Mouse (Mus musculus): ENCODE measurements around the gene Gm12248.

Gene Gm12248

DNA sequence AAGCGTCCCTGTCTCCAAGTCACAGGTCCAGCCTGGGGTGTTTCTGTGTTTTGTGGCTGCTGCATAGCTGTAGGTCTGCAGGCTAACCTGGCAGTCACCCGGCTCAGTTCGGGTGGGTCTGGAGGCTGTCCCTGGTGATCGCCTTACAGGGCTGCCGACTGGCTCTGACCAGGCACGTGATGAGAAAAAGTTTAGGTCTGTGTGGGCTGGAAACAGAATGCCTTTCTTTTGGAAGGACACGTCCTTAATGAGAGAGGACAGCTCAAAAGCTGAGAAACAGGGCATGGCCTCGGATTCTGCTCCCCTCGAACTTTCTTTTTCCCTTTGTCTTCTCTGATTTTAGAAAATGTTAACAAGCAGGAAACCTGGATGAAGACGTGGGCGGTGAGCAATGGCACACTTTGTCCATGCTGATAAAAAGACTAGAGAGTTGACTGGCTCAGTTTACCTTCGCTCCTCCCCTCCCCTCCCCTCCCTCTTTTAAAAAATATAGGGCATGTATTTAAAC is at the start of gene Gm12248:
Gm12248 (minus strand) TSS at position 114 of the 508 bp plus-strand sequence.
- no peak for DNase-seq (ENCODE audit: low read depth, low spot score)

DNA sequence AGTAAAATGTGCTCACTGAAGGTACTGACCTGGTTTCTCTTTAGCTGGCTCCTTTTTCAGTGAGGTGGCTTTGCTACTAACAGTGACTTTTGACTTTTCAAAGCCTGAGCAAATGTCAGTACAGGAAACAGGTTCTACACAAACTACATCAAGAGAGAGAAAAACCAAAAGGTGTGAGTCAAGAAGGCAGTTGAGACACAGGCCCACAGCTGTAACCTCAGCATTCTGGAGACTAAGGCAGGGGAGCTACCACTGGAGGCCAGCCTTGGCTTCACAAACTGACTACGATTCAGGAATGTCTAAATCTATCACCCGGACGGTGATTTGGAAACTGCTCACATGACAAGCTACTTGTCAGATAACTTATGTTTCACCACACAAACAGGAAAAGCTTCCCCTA is 46.5 kb upstream of the Gm12248 start:
- DNase-seq (ENCODE audit: low read depth, low spot score): no peak

DNA sequence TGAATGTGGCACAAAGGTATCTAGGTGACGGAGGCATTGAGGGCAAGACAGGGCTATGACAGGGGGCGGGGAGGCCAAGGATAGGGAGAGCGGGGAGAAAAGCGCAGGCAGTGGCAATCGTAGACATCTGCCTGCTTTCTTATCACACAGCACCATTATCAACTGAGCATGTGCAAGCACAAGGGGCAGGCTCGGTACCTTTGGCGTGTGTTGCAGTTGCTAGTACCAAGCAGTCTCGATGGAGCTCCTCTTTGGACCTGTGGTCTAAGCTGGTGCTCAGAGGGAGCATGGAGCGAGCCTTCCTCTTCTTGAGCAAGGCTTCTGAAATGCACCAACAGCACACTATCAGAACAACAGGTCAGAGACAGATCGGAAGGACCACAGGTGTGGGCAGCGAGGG is 45.9 kb upstream of the Gm12248 start:
- DNase-seq (ENCODE audit: low read depth, low spot score): no peak

- DNase-seq (ENCODE audit: low read depth, low spot score): no peak
Measured at GRCm38 (mm10) chr11:58136677-58137076, 43.7 kb upstream of the Gm12248 start.

DNA sequence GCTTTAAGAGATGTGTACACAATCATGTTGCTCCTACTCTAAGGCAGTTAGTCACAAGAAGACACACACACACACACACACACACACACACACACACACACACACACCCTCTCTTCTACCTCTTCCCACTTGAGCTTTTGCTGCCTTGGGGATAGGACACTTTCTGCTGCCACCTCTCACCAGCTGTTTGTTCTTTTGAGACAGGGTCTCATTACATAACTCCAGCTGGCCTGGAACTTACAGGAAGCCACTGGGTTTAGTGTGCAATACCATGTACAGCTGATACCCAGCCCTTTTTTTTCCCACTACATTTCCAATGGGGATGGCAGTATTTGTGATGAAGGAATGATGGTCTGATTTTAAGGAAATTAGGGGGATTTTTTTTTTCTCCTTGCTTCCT is 42.4 kb upstream of the Gm12248 start:
- DNase-seq (ENCODE audit: low read depth, low spot score): no peak

DNA sequence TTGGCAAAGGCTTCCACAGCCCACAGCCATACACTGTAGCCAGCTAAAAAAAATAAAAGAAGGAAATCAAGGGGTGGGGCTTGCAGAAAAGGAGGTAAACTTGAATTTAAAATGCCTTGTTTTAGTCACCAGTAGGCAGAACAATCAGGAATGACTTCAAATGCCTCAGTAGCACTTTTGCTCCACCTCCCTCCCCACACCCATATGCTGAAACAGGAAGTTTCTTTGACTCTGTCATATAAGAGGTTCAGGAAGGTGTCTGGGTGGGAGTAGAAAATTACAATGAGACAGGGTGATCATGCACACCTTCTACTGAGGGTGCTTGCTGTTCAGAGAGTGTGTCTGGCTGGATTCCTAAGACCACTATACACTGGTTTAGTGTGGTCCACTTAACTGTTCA is 41.9 kb upstream of the Gm12248 start:
- no peak for DNase-seq (ENCODE audit: low read depth, low spot score)

DNA sequence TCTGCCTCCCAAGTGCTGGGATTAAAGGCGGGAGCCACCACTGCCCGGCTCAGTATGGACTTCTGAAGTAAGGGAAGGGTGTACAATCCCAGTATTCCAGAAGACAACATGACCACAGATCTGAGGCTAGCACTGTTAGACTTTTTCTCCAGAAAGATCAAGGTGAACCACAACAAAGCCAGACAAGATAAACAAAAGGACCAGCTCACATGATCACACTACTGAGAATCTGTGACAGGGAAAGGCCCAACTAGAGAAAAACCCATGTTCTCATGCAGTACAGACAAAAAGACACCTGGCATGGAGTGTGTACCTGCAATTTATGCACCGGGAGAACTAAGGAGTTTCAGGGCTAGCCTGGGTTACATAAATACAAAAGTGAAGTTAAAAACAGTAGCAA is 39.1 kb upstream of the Gm12248 start:
- DNase-seq (ENCODE audit: low read depth, low spot score): no peak

GRCm38 (mm10) chr11:58129302-58129843 is 36.4 kb upstream of the Gm12248 start:
- no peak for DNase-seq (ENCODE audit: low read depth, low spot score)

DNA sequence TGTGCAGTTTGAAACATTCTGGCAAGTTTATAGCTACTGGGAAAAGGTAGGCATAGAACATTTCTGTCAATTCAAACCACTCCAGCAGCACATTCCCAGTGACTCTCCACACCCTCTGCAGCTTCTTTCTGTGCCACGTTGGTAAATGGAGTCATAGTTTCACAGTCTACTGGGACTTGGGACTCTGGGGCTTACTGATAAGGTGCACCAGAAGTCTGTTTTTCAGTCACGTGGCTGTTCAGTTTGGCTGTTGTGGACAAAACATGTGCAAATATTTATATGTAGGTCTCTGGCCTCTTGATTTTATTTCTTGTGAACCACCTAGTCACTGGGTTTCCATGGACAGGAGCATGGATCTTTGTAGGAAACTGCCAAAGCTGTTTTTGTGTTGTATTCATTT is 34.6 kb upstream of the Gm12248 start:
- no peak for DNase-seq (ENCODE audit: low read depth, low spot score)

DNA sequence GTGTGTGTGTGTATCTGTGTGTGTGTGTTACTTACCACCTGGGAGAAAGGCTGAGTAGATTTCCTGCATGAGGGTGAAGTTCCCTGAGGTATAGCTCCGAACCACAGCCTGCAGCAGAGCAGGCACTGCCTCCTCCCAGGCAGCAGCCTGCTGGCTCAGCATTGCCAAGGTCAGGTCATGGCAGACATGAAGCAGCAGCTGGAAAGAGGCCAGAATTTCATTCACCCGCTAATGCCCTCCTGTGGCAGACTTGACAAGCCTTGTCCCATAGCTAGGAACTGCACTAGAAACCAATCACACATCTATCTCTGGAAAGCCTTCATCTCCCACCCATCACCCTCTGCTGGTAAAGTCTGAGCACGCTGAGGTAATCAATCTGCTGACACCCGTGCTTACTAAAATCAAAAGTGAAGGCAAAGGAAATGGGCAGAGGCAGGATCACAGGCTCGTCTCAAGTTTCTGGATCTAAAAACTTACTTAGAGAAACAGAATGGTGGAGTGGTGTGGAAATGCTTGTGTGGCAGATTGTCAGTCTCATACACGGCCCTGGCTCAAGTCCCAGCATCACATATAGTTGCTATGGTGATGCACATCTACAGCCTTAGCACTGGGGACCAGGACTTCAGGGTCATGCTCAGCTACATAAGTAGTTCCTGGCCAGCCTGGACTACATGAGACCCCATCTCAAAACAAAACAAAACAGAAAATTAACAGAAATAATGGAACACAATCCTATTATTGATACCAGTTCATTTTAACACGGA is 33.6 kb upstream of the Gm12248 start:
- DNase-seq (ENCODE audit: low read depth, low spot score): no peak

- no peak for DNase-seq (ENCODE audit: low read depth, low spot score)
Measured at GRCm38 (mm10) chr11:58125021-58125420, 32.1 kb upstream of the Gm12248 start.

DNA sequence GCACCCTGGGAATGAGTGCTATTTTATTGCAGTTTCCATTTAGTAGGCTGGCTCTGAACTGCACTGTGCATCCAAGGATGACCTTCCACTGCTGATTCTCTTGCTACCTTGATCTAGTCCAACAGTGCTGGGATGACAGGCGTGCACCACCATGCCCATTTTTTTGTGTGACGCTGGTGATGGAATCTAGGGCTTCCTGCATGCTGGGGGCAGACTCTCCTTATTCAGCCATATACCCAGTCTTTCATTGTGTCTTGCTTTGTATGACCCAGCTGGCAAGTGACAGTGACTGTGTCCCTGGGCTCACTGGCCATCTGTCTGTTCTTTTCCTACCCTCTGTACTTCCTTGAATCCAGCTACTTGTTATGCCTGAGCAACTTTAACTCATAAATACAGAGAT is 30.8 kb upstream of the Gm12248 start:
- no peak for DNase-seq (ENCODE audit: low read depth, low spot score)

- no peak for DNase-seq (ENCODE audit: low read depth, low spot score)
Measured at GRCm38 (mm10) chr11:58121351-58121750, 28.4 kb upstream of the Gm12248 start.

DNA sequence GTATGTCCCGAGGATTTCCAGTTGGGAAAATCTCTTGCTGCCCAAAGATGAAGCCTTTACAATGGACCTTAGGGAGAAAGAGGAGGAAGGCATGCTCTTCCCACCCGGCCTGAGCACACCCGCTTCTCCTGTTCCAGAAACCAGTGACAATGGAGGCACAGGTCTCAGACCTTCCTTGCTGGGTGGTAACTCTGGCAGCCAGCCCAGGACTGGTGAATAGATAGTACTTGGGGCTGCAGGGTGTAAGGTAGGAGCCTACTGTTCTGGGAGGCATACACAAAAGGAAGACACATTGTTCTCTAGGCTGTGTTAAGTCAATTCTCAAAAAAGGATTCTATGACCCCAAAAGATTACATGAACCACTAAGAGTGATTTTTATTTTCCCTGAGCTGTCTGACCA is 27.7 kb upstream of the Gm12248 start:
- no peak for DNase-seq (ENCODE audit: low read depth, low spot score)

- DNase-seq (ENCODE audit: low read depth, low spot score): no peak
Measured at GRCm38 (mm10) chr11:58117044-58117652, 24.2 kb upstream of the Gm12248 start.

- DNase-seq (ENCODE audit: low read depth, low spot score): no peak
Measured at GRCm38 (mm10) chr11:58116560-58116959, 23.6 kb upstream of the Gm12248 start.

DNA sequence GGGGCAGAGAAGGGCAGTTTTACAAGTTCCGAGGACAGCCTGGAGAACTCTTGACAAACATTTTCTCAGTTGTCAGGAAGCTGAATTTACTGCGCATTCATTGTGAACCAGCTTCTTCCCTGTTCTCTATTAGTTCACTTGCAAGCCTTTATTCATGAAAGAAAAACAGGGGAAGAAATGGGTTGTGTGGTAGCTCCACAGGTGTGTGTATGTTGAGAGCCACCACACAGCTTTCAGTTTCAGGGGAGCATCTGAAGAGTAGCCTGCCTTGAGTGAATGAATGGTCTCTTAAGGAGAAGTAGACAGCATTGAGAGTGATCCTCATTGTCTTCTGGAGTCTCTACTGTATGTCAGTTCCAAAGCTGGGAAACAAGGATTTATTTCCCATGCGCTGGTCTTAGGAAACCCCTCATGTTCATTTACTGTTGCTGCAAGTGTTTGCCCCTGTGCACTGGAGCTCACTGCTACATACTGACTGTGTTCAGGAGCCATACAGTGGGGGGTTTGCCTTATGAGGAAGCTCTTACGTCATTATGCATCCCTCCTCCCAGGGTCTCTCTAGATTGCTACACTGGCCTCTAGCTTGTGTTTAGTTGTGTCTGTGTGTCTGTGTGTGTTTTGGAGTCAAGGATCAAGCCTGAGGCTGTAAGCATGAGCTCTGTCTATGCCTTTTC is 14.9 kb upstream of the Gm12248 start:
- DNase-seq (ENCODE audit: low read depth, low spot score): no peak

DNA sequence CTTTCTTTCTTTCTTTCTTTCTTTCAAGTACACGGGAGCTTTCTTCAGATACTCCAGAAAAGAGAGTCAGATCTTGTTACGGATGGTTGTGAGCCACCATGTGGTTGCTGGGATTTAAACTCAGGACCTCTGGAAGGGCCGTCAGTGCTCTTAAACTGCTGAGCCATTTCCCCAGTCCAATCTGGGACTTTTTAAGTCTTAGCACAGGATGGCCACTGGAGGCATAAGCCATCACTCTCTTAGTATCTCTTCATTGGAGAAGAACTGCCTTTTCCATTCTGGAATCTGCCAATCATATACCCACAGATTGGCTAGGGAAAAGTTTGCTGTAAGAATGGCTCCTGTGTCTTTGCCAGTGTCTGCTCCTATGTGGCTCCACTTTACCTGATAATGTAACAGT is 14.1 kb upstream of the Gm12248 start:
- no peak for DNase-seq (ENCODE audit: low read depth, low spot score)

DNA sequence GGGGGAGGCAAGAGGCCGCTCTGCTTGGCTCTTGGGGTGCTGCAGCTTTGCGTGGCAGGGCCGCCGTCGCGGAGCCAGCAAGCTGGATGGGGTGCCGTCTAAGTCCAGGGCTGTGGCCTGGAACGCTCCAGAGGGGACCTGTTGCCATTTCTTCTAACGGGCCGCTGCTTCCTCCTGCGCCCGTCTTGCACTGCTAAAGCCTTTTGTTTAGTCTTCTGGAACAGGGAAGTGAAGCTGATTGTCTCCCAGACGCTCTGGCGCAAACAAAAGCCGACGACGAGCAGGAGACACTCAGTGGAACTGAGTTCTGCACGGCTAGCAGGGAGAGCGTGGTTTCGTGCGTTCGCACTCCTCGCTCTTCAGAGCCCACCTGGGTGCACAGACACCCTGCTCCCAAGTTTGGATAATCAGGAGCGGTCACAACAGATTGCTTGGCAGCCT is 11.4 kb upstream of the Gm12248 start:
- no peak for DNase-seq (ENCODE audit: low read depth, low spot score)

DNA sequence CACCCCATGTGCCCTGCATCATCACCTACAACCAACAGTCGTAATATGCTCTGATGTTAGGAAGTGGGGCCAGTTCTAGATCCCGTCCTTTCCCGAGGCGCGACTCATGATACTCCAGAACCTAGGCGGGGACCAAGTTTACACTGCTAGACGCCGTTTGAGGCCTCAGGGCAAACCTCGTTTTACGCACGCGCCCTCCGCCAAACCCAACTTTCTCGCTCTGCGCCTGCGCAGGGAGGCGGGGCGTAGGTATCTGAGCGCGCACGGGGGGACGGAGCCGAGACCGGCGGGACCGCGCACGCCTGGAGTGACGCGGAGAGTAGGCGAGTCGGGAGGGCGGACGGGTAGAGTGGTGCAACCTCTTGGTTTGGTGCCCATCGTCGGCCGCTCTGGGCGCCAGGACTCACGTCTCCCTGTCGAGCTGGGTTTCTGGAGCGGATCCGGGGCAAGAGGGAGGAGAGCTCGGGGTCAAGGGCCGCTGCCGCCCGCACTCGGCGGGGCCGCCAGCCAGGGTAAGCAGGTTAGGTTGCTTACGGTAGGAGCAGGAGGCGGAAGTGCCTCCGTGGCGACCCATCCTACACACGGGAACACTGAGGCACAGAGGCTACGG is 10.9 kb upstream of the Gm12248 start, which contains the start of gene Cnot8:
Cnot8 (plus strand) TSS at position 457 of the 610 bp plus-strand sequence.
- DNase-seq (ENCODE audit: low read depth, low spot score): peak; percentile 94

- DNase-seq (ENCODE audit: low read depth, low spot score): no peak
Measured at GRCm38 (mm10) chr11:58103344-58103653, 10.4 kb upstream of the Gm12248 start.
